Mouse (Mus musculus): ENCODE results near the gene Ifnz.
"Not testable (repeated sequence)": the region's sequence is repeated elsewhere in the genome, so short reads cannot be mapped to it uniquely, and the experiment has no call there.

GRCm38 (mm10) chr4:88776622-88777021 is 5.3 kb upstream of the Ifnz start, which contains the start of gene Gm13289:
- TF ChIP-seq CTCF (conservative IDR thresholded peaks at IDR 0.05; ENCODE audit: low read length); POU5F1 (IDR thresholded peaks at IDR 0.05; ENCODE audit: borderline replicate concordance, low read length): not testable (repeated sequence)

Data from E14TG2a.4 (cell line).